In genomic region chr10:59295241-59295811, GRCm38 (mm10) we compare ENCODE assay signal across 9 mouse cellular contexts. TPM values are rescaled to one million over a fixed set of nuclear protein-coding genes. Genes with fewer than 3 reads are reported as not detected.
DNase-seq lines count a peak whose midpoint lies in the region; ATAC-seq and TF ChIP-seq lines count a peak whose summit lies in the region.
"Had no signal": no experiment of that assay in that cellular context is flagged by ENCODE, and none has a peak within 500 bp of the region (broad histone marks: within the 10 kb centered on the region; RNA-seq: fewer than 3 reads in every experiment).

No protein-coding gene starts in this region.

- no peak for TF ChIP-seq POLR2A in heart, adult 2 months (IDR thresholded peaks at IDR 0.05; ENCODE audit: insufficient read depth, low read depth, low read length)
- TF ChIP-seq POLR2A in bone marrow macrophage, adult 2 months (IDR thresholded peaks at IDR 0.05; ENCODE audit: borderline replicate concordance, low read depth, low read length): no peak

- no peaks in the 10 kb centered on the region for H3K27me3 ChIP-seq in heart, adult 2 months (ENCODE audit: control insufficient read depth, insufficient read depth, low read length)
- no peaks in the 10 kb centered on the region for H3K27me3 ChIP-seq in heart, embryonic 11.5 days (ENCODE audit: control insufficient read depth, insufficient read depth, low read length)
- H3K27me3 ChIP-seq in intestine, embryonic 14.5 days (replicated peaks; ENCODE audit: control insufficient read depth, insufficient read depth, low read length): no peaks in the 10 kb centered on the region
- no peaks in the 10 kb centered on the region for H3K27me3 ChIP-seq in limb, embryonic 10.5 days (ENCODE audit: low read depth, poor library complexity, severe bottlenecking)
- no peaks in the 10 kb centered on the region for H3K27me3 ChIP-seq in midbrain, embryonic 15.5 days (replicated peaks)

- H3K4me2 ChIP-seq in heart, embryonic 11.5 days: no peak overlapping the region
- no peak overlapping the region for H3K4me2 ChIP-seq in intestine, embryonic 14.5 days (ENCODE audit: low read length)
- no peak overlapping the region for H3K4me2 ChIP-seq in midbrain, embryonic 15.5 days

- H3K9ac ChIP-seq in heart, adult 2 months (ENCODE audit: low read depth, low read length): no peak overlapping the region
- no peak overlapping the region for H3K9ac ChIP-seq in heart, embryonic 11.5 days (ENCODE audit: low read depth, low read length)
- H3K9ac ChIP-seq in intestine, embryonic 14.5 days (ENCODE audit: low read length): no peak overlapping the region
- no peak overlapping the region for H3K9ac ChIP-seq in midbrain, embryonic 15.5 days

- H3K79me2 ChIP-seq in heart, adult 2 months (replicated peaks; ENCODE audit: control insufficient read depth, insufficient read depth, low read length): no peaks in the 10 kb centered on the region

- TF ChIP-seq EP300 in heart, adult 2 months (IDR thresholded peaks at IDR 0.05; ENCODE audit: insufficient read depth, low read depth, low read length): no peak

- no peak for ATAC-seq in heart, embryonic 11.5 days (replicated peaks; ENCODE audit: insufficient number of reproducible peaks, low FRiP score, low TSS enrichment)
- no peak for ATAC-seq in intestine, embryonic 14.5 days (replicated peaks; ENCODE audit: low FRiP score, low TSS enrichment, low read depth)
- peak; percentile 31; the same call in 1 of the 2 replicates for ATAC-seq in midbrain, embryonic 15.5 days (replicated peaks)

- no peaks in the 10 kb centered on the region for H3K9me3 ChIP-seq in heart, embryonic 11.5 days (replicated peaks; ENCODE audit: control insufficient read depth, low read length)
- H3K9me3 ChIP-seq in intestine, embryonic 14.5 days (ENCODE audit: control insufficient read depth, low read length): no peaks in the 10 kb centered on the region
- no peaks in the 10 kb centered on the region for H3K9me3 ChIP-seq in limb, embryonic 10.5 days (replicated peaks)
- no peaks in the 10 kb centered on the region for H3K9me3 ChIP-seq in midbrain, embryonic 15.5 days

- H3K36me3 ChIP-seq in heart, adult 2 months (ENCODE audit: control insufficient read depth, insufficient read depth, low read length): no peaks in the 10 kb centered on the region
- no peaks in the 10 kb centered on the region for H3K36me3 ChIP-seq in heart, embryonic 11.5 days (ENCODE audit: control insufficient read depth, insufficient read depth, low read length)
- no peaks in the 10 kb centered on the region for H3K36me3 ChIP-seq in intestine, embryonic 14.5 days (ENCODE audit: control insufficient read depth, insufficient read depth, low read length)
- no peaks in the 10 kb centered on the region for H3K36me3 ChIP-seq in limb, embryonic 10.5 days
- H3K36me3 ChIP-seq in midbrain, embryonic 15.5 days (replicated peaks): no peaks in the 10 kb centered on the region

- intact Hi-C loops in heart, adult 2 months (cut with DNase I): no loop called here

- WGBS in heart, adult 2 months: 50% methylated on average over 8 of the region's 8 CpGs
- 64% methylated on average over 8 of the region's 8 CpGs for WGBS in heart, embryonic 11.5 days (ENCODE audit: insufficient replicate concordance)
- 72% methylated on average over 8 of the region's 8 CpGs for WGBS in intestine, embryonic 14.5 days
- 76% methylated on average over 8 of the region's 8 CpGs for WGBS in limb, embryonic 10.5 days
- 70% methylated on average over 8 of the region's 8 CpGs for WGBS in midbrain, embryonic 15.5 days

- no peak overlapping the region for H3K27ac ChIP-seq in heart, adult 2 months
- no peak overlapping the region for H3K27ac ChIP-seq in heart, embryonic 11.5 days (ENCODE audit: low read depth, low read length)
- H3K27ac ChIP-seq in bone marrow macrophage, adult 2 months (ENCODE audit: insufficient read depth, low read depth, low read length): no peak overlapping the region
- H3K27ac ChIP-seq in intestine, embryonic 14.5 days (ENCODE audit: low read depth): no peak overlapping the region
- no peak overlapping the region for H3K27ac ChIP-seq in limb, embryonic 10.5 days
- no peak overlapping the region for H3K27ac ChIP-seq in midbrain, embryonic 15.5 days
- H3K27ac ChIP-seq: macrophage had no signal

- TF ChIP-seq CTCF in heart, adult 2 months (IDR thresholded peaks at IDR 0.05): peak; percentile 72
- peak; percentile 58 for TF ChIP-seq CTCF in bone marrow macrophage, adult 2 months (IDR thresholded peaks at IDR 0.05; ENCODE audit: low read depth, low read length)

- peak; percentile 58 to 77 for DNase-seq in heart, adult 2 months
- DNase-seq in fat pad, adult 2 months (ENCODE audit: extremely low read depth, low read depth, low spot score): peak; percentile 68
- DNase-seq in intestine, embryonic 14.5 days (ENCODE audit: low spot score): peak; percentile 85
- peak; percentile 78 for DNase-seq in limb, embryonic 10.5 days (ENCODE audit: low spot score)
- peak; percentile 66 to 83 for DNase-seq in spleen, postnatal 10 days (ENCODE audit: low spot score in 2 of 2)

- no peak overlapping the region for H3K4me3 ChIP-seq in heart, adult 2 months
- H3K4me3 ChIP-seq in heart, embryonic 11.5 days (ENCODE audit: low read depth, low read length): no peak overlapping the region
- H3K4me3 ChIP-seq in bone marrow macrophage, adult 2 months (ENCODE audit: insufficient read depth, low read length): no peak overlapping the region
- no peak overlapping the region for H3K4me3 ChIP-seq in intestine, embryonic 14.5 days (ENCODE audit: low read depth, low read length)
- H3K4me3 ChIP-seq in limb, embryonic 10.5 days: no peak overlapping the region
- H3K4me3 ChIP-seq in midbrain, embryonic 15.5 days: no peak overlapping the region

- no peaks in the 10 kb centered on the region; the same call in 1 of the 2 replicates for H3K4me1 ChIP-seq in heart, adult 2 months (ENCODE audit: control insufficient read depth, insufficient read depth, low read length)
- H3K4me1 ChIP-seq in heart, embryonic 11.5 days (ENCODE audit: control insufficient read depth, insufficient read depth, low read length): no peaks in the 10 kb centered on the region
- no peaks in the 10 kb centered on the region for H3K4me1 ChIP-seq in bone marrow macrophage, adult 2 months (ENCODE audit: control insufficient read depth, insufficient read depth, low read length)
- H3K4me1 ChIP-seq in intestine, embryonic 14.5 days (replicated peaks; ENCODE audit: control insufficient read depth, insufficient read depth, low read length): no peaks in the 10 kb centered on the region; the same call in 1 of the 2 replicates
- H3K4me1 ChIP-seq in limb, embryonic 10.5 days: no peaks in the 10 kb centered on the region
- no peaks in the 10 kb centered on the region for H3K4me1 ChIP-seq in midbrain, embryonic 15.5 days

RNA-seq across cellular contexts. Expression of gene P4ha1, which starts 27.8 kb away (rescaled TPM):
- 10 to 100 TPM; 42.4 to 48.0 TPM for total RNA-seq in heart, adult 2 months (2021)
- polyA plus RNA-seq in heart, adult 2 months (2012; rRNA removed): 14.8 and 34.7 TPM in 2 replicates
- 54.8 and 66.1 TPM in 2 replicates for polyA plus RNA-seq in heart, embryonic 11.5 days (2014; fragmentation: Nextera tagmentation; extraction: Ambion mirVana)
- 58.7 and 59.2 TPM in 2 replicates for polyA plus RNA-seq in bone marrow macrophage, adult 2 months (2012; ENCODE audit: insufficient read depth, insufficient read length, missing spikeins)
- 65.2 and 70.5 TPM in 2 replicates for polyA plus RNA-seq in intestine, embryonic 14.5 days (2014; fragmentation: Nextera tagmentation; extraction: Ambion mirVana)
- polyA plus RNA-seq in limb, embryonic 10.5 days (2016; fragmentation: Nextera tagmentation; extraction: Ambion mirVana): 53.3 and 53.6 TPM in 2 replicates
- 26.0 and 29.1 TPM in 2 replicates for polyA plus RNA-seq in midbrain, embryonic 15.5 days (2015; fragmentation: Nextera tagmentation; extraction: Ambion mirVana)
